Mouse (Mus musculus): ENCODE measurements around the gene Atg5. TPM values are rescaled to one million over a fixed set of nuclear protein-coding genes. Genes with fewer than 3 reads are reported as not detected.

The Atg5 gene
- 54.1 and 57.4 TPM in 2 replicates for polyA plus RNA-seq (2015; fragmentation: Nextera tagmentation; extraction: Ambion mirVana)

GRCm38 (mm10) chr10:44268145-44268860, at the start of gene Atg5:
Gene Atg5 (plus strand): TSS chr10:44268358.

Small RNA genes within 50 kb of the gene (microRNA-seq; reads per million reads assigned to microRNA genes)
- gene Mir1929 (ENCODE audit: borderline replicate concordance, insufficient number of aligned reads), result not detected

Other genes with a start within 250 kb of the Atg5 start
- 0.41 and 0.60 TPM in 2 replicates for gene Crybg1, start 119.5 kb upstream of the Atg5 start, polyA plus RNA-seq (2015; fragmentation: Nextera tagmentation; extraction: Ambion mirVana)